Mouse (Mus musculus): ENCODE measurements around the gene Zfp169. TPM values are rescaled to one million over a fixed set of nuclear protein-coding genes. Genes with fewer than 3 reads are reported as not detected.

The Zfp169 gene
- total RNA-seq (2014; rRNA removed) (5.8 and 7.6 TPM in 2 replicates), polyA plus RNA-seq (2012; rRNA removed) (3.0 and 3.1 TPM in 2 replicates)

- Histone ChIP-seq H3K27ac (replicated peaks; ENCODE audit: insufficient read depth, low read depth, low read length) (peak within 1 kb of the TSS; percentile 9), H3K79me2 (ENCODE audit: control insufficient read depth, insufficient read depth, low read length) (no peaks in the 10 kb centered on the region; the same call in 1 of the 2 replicates), H3K36me3 (ENCODE audit: control insufficient read depth, insufficient read depth, low read length) (no peaks in the 10 kb centered on the region), H3K27me3 (ENCODE audit: control insufficient read depth, insufficient read depth, low read length) (no peaks in the 10 kb centered on the region), H3K9ac (ENCODE audit: low read depth, low read length) (peak within 1 kb of the TSS; percentile 62), H3K4me1 (ENCODE audit: control insufficient read depth, insufficient read depth, low read length) (peaks cover 5% of the 10 kb centered on the region), H3K4me3 (ENCODE audit: insufficient read depth, low read depth, low read length) (peak within 1 kb of the TSS; percentile 71)
- WGBS, result under 1% methylated on average over 34 of the region's 34 CpGs
- DNase-seq (ENCODE audit: extremely low read depth, low read depth, low spot score), result peak; percentile 78
- TF ChIP-seq CTCF (IDR thresholded peaks at IDR 0.05; ENCODE audit: low read depth, low read length) (no peak), POLR2A (IDR thresholded peaks at IDR 0.05; ENCODE audit: extremely low read depth, insufficient read depth, low read length) (no peak)
Observed at GRCm38 (mm10) chr13:48513003-48513929, at the start of gene Zfp169, which contains the start of gene A830005F24Rik. Gene Zfp169, minus strand, starts transcription at chr13:48513451. Gene A830005F24Rik, plus strand, starts transcription at chr13:48513570.

DNA sequence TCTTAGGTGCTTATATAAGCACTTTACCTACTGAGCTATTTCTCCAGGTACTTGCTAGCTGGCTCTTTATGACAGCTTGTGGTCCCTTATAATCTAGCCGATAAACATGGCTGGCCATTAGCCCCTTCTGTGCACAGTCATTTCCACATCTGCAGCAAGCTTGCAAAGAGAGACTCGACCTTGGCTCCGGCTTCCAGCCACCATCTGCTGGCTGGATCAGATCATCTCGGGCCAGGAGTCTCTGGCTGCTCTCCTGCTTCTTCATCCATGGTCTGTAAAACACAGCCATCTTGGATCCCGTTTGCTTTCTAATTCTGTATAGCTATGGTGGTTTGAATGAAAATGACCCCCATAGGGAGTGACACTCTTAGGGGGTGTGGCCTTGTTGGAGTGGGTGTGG, 49.1 kb upstream of the Zfp169 start:
- 85% methylated on average over 5 of the region's 5 CpGs for WGBS
- TF ChIP-seq CTCF (IDR thresholded peaks at IDR 0.05; ENCODE audit: low read depth, low read length), result no peak
- no peak for TF ChIP-seq POLR2A (IDR thresholded peaks at IDR 0.05; ENCODE audit: extremely low read depth, insufficient read depth, low read length)

GRCm38 (mm10) chr13:48561481-48561880, 48.2 kb upstream of the Zfp169 start:
- Histone ChIP-seq H3K4me1 (ENCODE audit: control insufficient read depth, insufficient read depth, low read length) (peaks cover 8% of the 10 kb centered on the region), H3K9ac (ENCODE audit: low read depth, low read length) (no peak overlapping the region), H3K27me3 (ENCODE audit: control insufficient read depth, insufficient read depth, low read length) (no peaks in the 10 kb centered on the region), H3K79me2 (ENCODE audit: control insufficient read depth, insufficient read depth, low read length) (no peaks in the 10 kb centered on the region), H3K4me3 (ENCODE audit: insufficient read depth, low read depth, low read length) (no peak overlapping the region), H3K36me3 (ENCODE audit: control insufficient read depth, insufficient read depth, low read length) (no peaks in the 10 kb centered on the region), H3K27ac (replicated peaks; ENCODE audit: insufficient read depth, low read depth, low read length) (peak overlapping the region; percentile 6; the same call in 1 of the 2 replicates)
- WGBS, result 43% methylated on average over 2 of the region's 2 CpGs
- peak; percentile 87 for DNase-seq (ENCODE audit: extremely low read depth, low read depth, low spot score)
- TF ChIP-seq CTCF (IDR thresholded peaks at IDR 0.05; ENCODE audit: low read depth, low read length), result no peak
- no peak for TF ChIP-seq POLR2A (IDR thresholded peaks at IDR 0.05; ENCODE audit: extremely low read depth, insufficient read depth, low read length)

More for the DNA sequence above, 49.1 kb upstream of the Zfp169 start:
- Histone ChIP-seq H3K36me3 (ENCODE audit: control insufficient read depth, insufficient read depth, low read length) (no peaks in the 10 kb centered on the region), H3K9ac (ENCODE audit: low read depth, low read length) (no peak overlapping the region), H3K79me2 (ENCODE audit: control insufficient read depth, insufficient read depth, low read length) (no peaks in the 10 kb centered on the region), H3K27me3 (ENCODE audit: control insufficient read depth, insufficient read depth, low read length) (no peaks in the 10 kb centered on the region), H3K4me1 (ENCODE audit: control insufficient read depth, insufficient read depth, low read length) (peaks cover 8% of the 10 kb centered on the region), H3K4me3 (ENCODE audit: insufficient read depth, low read depth, low read length) (no peak overlapping the region), H3K27ac (replicated peaks; ENCODE audit: insufficient read depth, low read depth, low read length) (no peak overlapping the region)
- DNase-seq (ENCODE audit: extremely low read depth, low read depth, low spot score), result no peak

GRCm38 (mm10) chr13:48555976-48556375, 42.7 kb upstream of the Zfp169 start:
- no peak overlapping the region for H3K27ac ChIP-seq (replicated peaks; ENCODE audit: insufficient read depth, low read depth, low read length)
- no peak overlapping the region for H3K4me3 ChIP-seq (ENCODE audit: insufficient read depth, low read depth, low read length)
- no peaks in the 10 kb centered on the region for H3K36me3 ChIP-seq (ENCODE audit: control insufficient read depth, insufficient read depth, low read length)
- peaks cover 1% of the 10 kb centered on the region; the same call in 1 of the 2 replicates for H3K4me1 ChIP-seq (ENCODE audit: control insufficient read depth, insufficient read depth, low read length)
- H3K27me3 ChIP-seq (ENCODE audit: control insufficient read depth, insufficient read depth, low read length), result no peaks in the 10 kb centered on the region
- no peak overlapping the region for H3K9ac ChIP-seq (ENCODE audit: low read depth, low read length)
- 61% methylated on average over 1 of the region's 1 CpGs for WGBS
- H3K79me2 ChIP-seq (ENCODE audit: control insufficient read depth, insufficient read depth, low read length), result no peaks in the 10 kb centered on the region
- TF ChIP-seq CTCF (IDR thresholded peaks at IDR 0.05; ENCODE audit: low read depth, low read length) (no peak), POLR2A (IDR thresholded peaks at IDR 0.05; ENCODE audit: extremely low read depth, insufficient read depth, low read length) (no peak)
- DNase-seq (ENCODE audit: extremely low read depth, low read depth, low spot score), result no peak

- Histone ChIP-seq H3K9ac (ENCODE audit: low read depth, low read length) (no peak overlapping the region), H3K27me3 (ENCODE audit: control insufficient read depth, insufficient read depth, low read length) (no peaks in the 10 kb centered on the region), H3K79me2 (ENCODE audit: control insufficient read depth, insufficient read depth, low read length) (no peaks in the 10 kb centered on the region), H3K4me3 (ENCODE audit: insufficient read depth, low read depth, low read length) (no peak overlapping the region), H3K36me3 (ENCODE audit: control insufficient read depth, insufficient read depth, low read length) (no peaks in the 10 kb centered on the region), H3K4me1 (ENCODE audit: control insufficient read depth, insufficient read depth, low read length) (peaks cover 1% of the 10 kb centered on the region; the same call in 1 of the 2 replicates), H3K27ac (replicated peaks; ENCODE audit: insufficient read depth, low read depth, low read length) (no peak overlapping the region)
- DNase-seq (ENCODE audit: extremely low read depth, low read depth, low spot score), result no peak
- no peak for TF ChIP-seq POLR2A (IDR thresholded peaks at IDR 0.05; ENCODE audit: extremely low read depth, insufficient read depth, low read length)
- TF ChIP-seq CTCF (IDR thresholded peaks at IDR 0.05; ENCODE audit: low read depth, low read length), result no peak
- WGBS, result 100% methylated on average over 1 of the region's 1 CpGs
Observed at GRCm38 (mm10) chr13:48554552-48554951, 41.3 kb upstream of the Zfp169 start.
